Mouse (Mus musculus): ENCODE data around the gene Frrs1l. TPM values are rescaled to one million over a fixed set of nuclear protein-coding genes. Genes with fewer than 3 reads are reported as not detected.

Gene Frrs1l
- polyA plus RNA-seq, 1 experiment from 2014 or later: 2.2 TPM

GRCm38 (mm10) chr4:56942567-56942966 lies 47.6 kb downstream of the Frrs1l start:
- Histone ChIP-seq H3K4me2 (no peak overlapping the region), H3K9ac (replicated peaks) (no peak overlapping the region), H3K27me3 (no peaks in the 10 kb centered on the region), H3K4me1 (replicated peaks) (peaks cover 45% of the 10 kb centered on the region), H3K36me3 (peaks cover 4% of the 10 kb centered on the region; the same call in 1 of the 2 replicates), H3K9me3 (no peaks in the 10 kb centered on the region), H3K27ac (no peak overlapping the region), H3K4me3 (replicated peaks) (no peak overlapping the region)
- ATAC-seq (ENCODE audit: insufficient number of reproducible peaks, insufficient read depth, low FRiP score, low TSS enrichment, low read depth): no peak
- WGBS: 80% methylated on average over 1 of the region's 1 CpGs

GRCm38 (mm10) chr4:56941481-56941880 lies 48.7 kb downstream of the Frrs1l start:
- Histone ChIP-seq H3K4me3 (replicated peaks) (no peak overlapping the region), H3K27me3 (no peaks in the 10 kb centered on the region), H3K9me3 (no peaks in the 10 kb centered on the region), H3K4me1 (replicated peaks) (peaks cover 45% of the 10 kb centered on the region), H3K27ac (no peak overlapping the region), H3K9ac (replicated peaks) (no peak overlapping the region), H3K36me3 (peaks cover 13% of the 10 kb centered on the region), H3K4me2 (no peak overlapping the region)
- 92% methylated on average over 4 of the region's 4 CpGs for WGBS
- no peak for ATAC-seq (ENCODE audit: insufficient number of reproducible peaks, insufficient read depth, low FRiP score, low TSS enrichment, low read depth)

- ATAC-seq (ENCODE audit: insufficient number of reproducible peaks, insufficient read depth, low FRiP score, low TSS enrichment, low read depth): no peak
- Histone ChIP-seq H3K4me3 (replicated peaks) (no peak overlapping the region), H3K9ac (replicated peaks) (no peak overlapping the region), H3K4me1 (replicated peaks) (peaks cover 6% of the 10 kb centered on the region; the same call in 1 of the 2 replicates), H3K27ac (no peak overlapping the region), H3K36me3 (peaks cover 53% of the 10 kb centered on the region), H3K9me3 (no peaks in the 10 kb centered on the region), H3K27me3 (no peaks in the 10 kb centered on the region), H3K4me2 (no peak overlapping the region)
- WGBS: 68% methylated on average over 6 of the region's 6 CpGs
Measured at GRCm38 (mm10) chr4:56937136-56937535, 53.1 kb downstream of the Frrs1l start.

- Histone ChIP-seq H3K27me3 (no peaks in the 10 kb centered on the region), H3K4me3 (replicated peaks) (no peak overlapping the region), H3K9me3 (no peaks in the 10 kb centered on the region), H3K9ac (replicated peaks) (no peak overlapping the region), H3K4me1 (replicated peaks) (0 out of 2 replicates have a peak, but pooled peaks cover 1% of the 10 kb centered on the region), H3K36me3 (peaks cover 67% of the 10 kb centered on the region), H3K27ac (no peak overlapping the region), H3K4me2 (no peak overlapping the region)
- WGBS: 83% methylated on average over 1 of the region's 1 CpGs
- no peak for ATAC-seq (ENCODE audit: insufficient number of reproducible peaks, insufficient read depth, low FRiP score, low TSS enrichment, low read depth)
Measured at GRCm38 (mm10) chr4:56935327-56935726, 54.9 kb downstream of the Frrs1l start.

GRCm38 (mm10) chr4:56933154-56933553 lies 57.0 kb downstream of the Frrs1l start:
- peaks cover 79% of the 10 kb centered on the region for H3K36me3 ChIP-seq
- H3K9me3 ChIP-seq: no peaks in the 10 kb centered on the region
- WGBS: 87% methylated on average over 4 of the region's 4 CpGs
- no peaks in the 10 kb centered on the region for H3K27me3 ChIP-seq
- no peak overlapping the region for H3K4me3 ChIP-seq (replicated peaks)
- H3K4me2 ChIP-seq: no peak overlapping the region
- H3K27ac ChIP-seq: no peak overlapping the region
- H3K4me1 ChIP-seq (replicated peaks): no peaks in the 10 kb centered on the region
- H3K9ac ChIP-seq (replicated peaks): no peak overlapping the region
- ATAC-seq (ENCODE audit: insufficient number of reproducible peaks, insufficient read depth, low FRiP score, low TSS enrichment, low read depth): no peak

- no peak overlapping the region for H3K4me2 ChIP-seq
- peaks cover 81% of the 10 kb centered on the region for H3K36me3 ChIP-seq
- H3K27ac ChIP-seq: no peak overlapping the region
- no peaks in the 10 kb centered on the region for H3K9me3 ChIP-seq
- H3K27me3 ChIP-seq: no peaks in the 10 kb centered on the region
- H3K9ac ChIP-seq (replicated peaks): no peak overlapping the region
- WGBS: 74% methylated on average over 7 of the region's 7 CpGs
- ATAC-seq (ENCODE audit: insufficient number of reproducible peaks, insufficient read depth, low FRiP score, low TSS enrichment, low read depth): no peak
- no peak overlapping the region for H3K4me3 ChIP-seq (replicated peaks)
- H3K4me1 ChIP-seq (replicated peaks): peaks cover under 1% of the 10 kb centered on the region; the same call in 1 of the 2 replicates
Measured at GRCm38 (mm10) chr4:56932096-56932495, 58.1 kb downstream of the Frrs1l start.

- ATAC-seq (ENCODE audit: insufficient number of reproducible peaks, insufficient read depth, low FRiP score, low TSS enrichment, low read depth): no peak
- peaks cover 4% of the 10 kb centered on the region for H3K4me1 ChIP-seq (replicated peaks)
- WGBS: 77% methylated on average over 4 of the region's 4 CpGs
- no peak overlapping the region for H3K9ac ChIP-seq (replicated peaks)
- H3K4me3 ChIP-seq (replicated peaks): no peak overlapping the region
- H3K27me3 ChIP-seq: no peaks in the 10 kb centered on the region
- peaks cover 82% of the 10 kb centered on the region for H3K36me3 ChIP-seq
- no peak overlapping the region for H3K27ac ChIP-seq
- no peaks in the 10 kb centered on the region for H3K9me3 ChIP-seq
- H3K4me2 ChIP-seq: no peak overlapping the region
Measured at GRCm38 (mm10) chr4:56930312-56930711, 59.9 kb downstream of the Frrs1l start.

GRCm38 (mm10) chr4:56926971-56927370 lies 63.2 kb downstream of the Frrs1l start:
- Histone ChIP-seq H3K36me3 (peaks cover 83% of the 10 kb centered on the region), H3K27me3 (no peaks in the 10 kb centered on the region), H3K4me1 (replicated peaks) (peaks cover 4% of the 10 kb centered on the region), H3K4me3 (replicated peaks) (no peak overlapping the region), H3K9me3 (no peaks in the 10 kb centered on the region), H3K9ac (replicated peaks) (no peak overlapping the region), H3K4me2 (no peak overlapping the region), H3K27ac (no peak overlapping the region)
- 85% methylated on average over 4 of the region's 4 CpGs for WGBS
- no peak for ATAC-seq (ENCODE audit: insufficient number of reproducible peaks, insufficient read depth, low FRiP score, low TSS enrichment, low read depth)

- Histone ChIP-seq H3K27ac (no peak overlapping the region), H3K4me3 (replicated peaks) (no peak overlapping the region), H3K9ac (replicated peaks) (no peak overlapping the region), H3K9me3 (no peaks in the 10 kb centered on the region), H3K4me1 (replicated peaks) (peaks cover 4% of the 10 kb centered on the region; the same call in 1 of the 2 replicates), H3K36me3 (peaks cover 72% of the 10 kb centered on the region), H3K4me2 (no peak overlapping the region), H3K27me3 (no peaks in the 10 kb centered on the region)
- no peak for ATAC-seq (ENCODE audit: insufficient number of reproducible peaks, insufficient read depth, low FRiP score, low TSS enrichment, low read depth)
- 92% methylated on average over 11 of the region's 11 CpGs for WGBS
Measured at GRCm38 (mm10) chr4:56922229-56922628, 68.0 kb downstream of the Frrs1l start.

GRCm38 (mm10) chr4:56915732-56916325 lies 74.4 kb downstream of the Frrs1l start:
- Histone ChIP-seq H3K4me3 (replicated peaks) (no peak overlapping the region), H3K27ac (no peak overlapping the region), H3K9me3 (no peaks in the 10 kb centered on the region), H3K36me3 (peaks cover 45% of the 10 kb centered on the region), H3K27me3 (no peaks in the 10 kb centered on the region), H3K9ac (replicated peaks) (no peak overlapping the region), H3K4me1 (replicated peaks) (peaks cover 13% of the 10 kb centered on the region), H3K4me2 (no peak overlapping the region)
- 90% methylated on average over 15 of the region's 15 CpGs for WGBS
- ATAC-seq (ENCODE audit: insufficient number of reproducible peaks, insufficient read depth, low FRiP score, low TSS enrichment, low read depth): no peak

- Histone ChIP-seq H3K4me1 (replicated peaks) (peaks cover 23% of the 10 kb centered on the region), H3K9me3 (no peaks in the 10 kb centered on the region), H3K4me3 (replicated peaks) (no peak overlapping the region), H3K27ac (no peak overlapping the region), H3K36me3 (peaks cover 48% of the 10 kb centered on the region), H3K9ac (replicated peaks) (no peak overlapping the region), H3K4me2 (no peak overlapping the region), H3K27me3 (no peaks in the 10 kb centered on the region)
- 82% methylated on average over 1 of the region's 1 CpGs for WGBS
- ATAC-seq (ENCODE audit: insufficient number of reproducible peaks, insufficient read depth, low FRiP score, low TSS enrichment, low read depth): no peak
Measured at GRCm38 (mm10) chr4:56914761-56915160, 75.4 kb downstream of the Frrs1l start.

GRCm38 (mm10) chr4:56914338-56914737 lies 75.9 kb downstream of the Frrs1l start:
- WGBS: 95% methylated on average over 6 of the region's 6 CpGs

More at GRCm38 (mm10) chr4:56914338-56914737, 75.9 kb downstream of the Frrs1l start:
- no peak for ATAC-seq (ENCODE audit: insufficient number of reproducible peaks, insufficient read depth, low FRiP score, low TSS enrichment, low read depth)
- Histone ChIP-seq H3K36me3 (peaks cover 52% of the 10 kb centered on the region), H3K4me3 (replicated peaks) (no peak overlapping the region), H3K27me3 (no peaks in the 10 kb centered on the region), H3K4me2 (no peak overlapping the region), H3K4me1 (replicated peaks) (peaks cover 25% of the 10 kb centered on the region), H3K9me3 (no peaks in the 10 kb centered on the region), H3K9ac (replicated peaks) (no peak overlapping the region), H3K27ac (0 out of 2 replicates have a peak overlapping the region, but pooled peaks have one; percentile 73)
